27 mouse cellular contexts compared by ENCODE assay signal in the genomic region with DNA sequence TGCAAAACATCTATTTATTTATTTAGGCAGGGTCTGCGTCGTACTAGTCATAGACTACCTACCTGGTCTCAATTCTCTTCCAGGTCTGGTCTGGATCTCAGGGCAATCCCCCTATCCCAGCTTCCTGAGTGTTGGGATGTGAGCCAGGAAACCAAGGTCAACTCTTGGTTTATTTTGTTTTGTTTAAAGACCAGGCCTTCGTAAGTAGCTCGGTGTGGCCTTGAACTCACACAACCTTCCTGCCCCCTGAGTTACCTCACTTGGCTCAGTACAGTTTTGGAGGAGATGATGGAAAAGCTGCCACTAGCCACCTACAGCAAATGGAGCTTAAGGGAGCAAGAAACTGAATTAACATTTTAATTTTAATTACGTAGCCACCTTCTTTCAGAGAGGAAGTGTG. TPM values are rescaled to one million over a fixed set of nuclear protein-coding genes. Genes with fewer than 3 reads are reported as not detected.
A peak's percentile ranks its signal among the peaks of the same experiment; 100 is the strongest.
DNase-seq lines count a peak whose midpoint lies in the region; ATAC-seq and TF ChIP-seq lines count a peak whose summit lies in the region.
"Had no signal": no experiment of that assay in that cellular context is flagged by ENCODE, and none has a peak within 500 bp of the region (broad histone marks: within the 10 kb centered on the region; RNA-seq: fewer than 3 reads in every experiment).

No protein-coding gene starts in this region.

- no peak for TF ChIP-seq CTCF in kidney, adult 2 months (conservative IDR thresholded peaks at IDR 0.05; ENCODE audit: insufficient read depth, insufficient read length, low read depth, low read length)

- H3K4me2 ChIP-seq in liver, embryonic 16.5 days (ENCODE audit: low read depth, low read length), result no peak overlapping the region
- no peak overlapping the region for H3K4me2 ChIP-seq in liver, embryonic 12.5 days
- H3K4me2 ChIP-seq: embryonic facial prominence, embryonic 13.5 days; embryonic facial prominence, embryonic 15.5 days; forebrain, embryonic 12.5 days had no signal

- H3K4me3 ChIP-seq in kidney, adult 2 months (ENCODE audit: insufficient read depth, low read depth, low read length), result no peak overlapping the region
- no peak overlapping the region for H3K4me3 ChIP-seq in liver, embryonic 16.5 days (ENCODE audit: low read depth, low read length)
- H3K4me3 ChIP-seq in liver, embryonic 12.5 days, result no peak overlapping the region
- H3K4me3 ChIP-seq: embryonic facial prominence, embryonic 13.5 days; embryonic facial prominence, embryonic 15.5 days; erythroblast, embryonic 14.5 days; forebrain, embryonic 10.5 days; forebrain, embryonic 12.5 days had no signal

- no peak for TF ChIP-seq POLR2A in kidney, adult 2 months (IDR thresholded peaks at IDR 0.05; ENCODE audit: low read depth, low read length)

- WGBS in kidney, adult 2 months, result 46% methylated on average over 5 of the region's 5 CpGs
- 68% methylated on average over 5 of the region's 5 CpGs for WGBS in liver, embryonic 16.5 days (ENCODE audit: insufficient replicate concordance)
- WGBS in liver, embryonic 12.5 days (ENCODE audit: insufficient replicate concordance), result 81% methylated on average over 5 of the region's 5 CpGs

- no peak overlapping the region for H3K9ac ChIP-seq in liver, embryonic 16.5 days (ENCODE audit: low read depth, low read length)
- H3K9ac ChIP-seq in liver, embryonic 12.5 days, result no peak overlapping the region
- H3K9ac ChIP-seq: embryonic facial prominence, embryonic 13.5 days; embryonic facial prominence, embryonic 15.5 days; forebrain, embryonic 12.5 days had no signal

- peak overlapping the region; percentile 30; the same call in 1 of the 2 replicates for H3K27ac ChIP-seq in kidney, adult 2 months (ENCODE audit: insufficient read depth, low read depth, low read length)
- H3K27ac ChIP-seq in liver, embryonic 16.5 days (ENCODE audit: low read length), result no peak overlapping the region
- no peak overlapping the region for H3K27ac ChIP-seq in liver, embryonic 12.5 days
- H3K27ac ChIP-seq: embryonic facial prominence, embryonic 13.5 days; embryonic facial prominence, embryonic 15.5 days; forebrain, embryonic 10.5 days; forebrain, embryonic 12.5 days had no signal

- ATAC-seq in liver, embryonic 16.5 days (ENCODE audit: low read depth), result peak; percentile 35; the same call in 1 of the 2 replicates
- ATAC-seq in liver, embryonic 12.5 days, result no peak
- ATAC-seq: forebrain, embryonic 14.5 days; forebrain, embryonic 16.5 days; Patski had no signal

- no peaks in the 10 kb centered on the region; the same call in 1 of the 2 replicates for H3K9me3 ChIP-seq in liver, embryonic 16.5 days (replicated peaks; ENCODE audit: control insufficient read depth, low read length)
- H3K9me3 ChIP-seq in liver, embryonic 12.5 days (replicated peaks), result peaks cover 13% of the 10 kb centered on the region

- no peaks in the 10 kb centered on the region for H3K27me3 ChIP-seq in kidney, adult 2 months (replicated peaks; ENCODE audit: control insufficient read depth, insufficient read depth, low read length)
- H3K27me3 ChIP-seq in liver, embryonic 16.5 days (ENCODE audit: control insufficient read depth, insufficient read depth, low read depth, low read length), result no peaks in the 10 kb centered on the region
- H3K27me3 ChIP-seq in liver, embryonic 12.5 days (replicated peaks), result no peaks in the 10 kb centered on the region
- H3K27me3 ChIP-seq: embryonic facial prominence, embryonic 13.5 days; embryonic facial prominence, embryonic 15.5 days; forebrain, embryonic 12.5 days; Patski had no signal

- peaks cover 33% of the 10 kb centered on the region for H3K36me3 ChIP-seq in kidney, adult 2 months (ENCODE audit: control insufficient read depth, insufficient read depth, low read length)
- H3K36me3 ChIP-seq in liver, embryonic 16.5 days (ENCODE audit: control insufficient read depth, insufficient read depth), result peaks cover 12% of the 10 kb centered on the region
- peaks cover 17% of the 10 kb centered on the region for H3K36me3 ChIP-seq in liver, embryonic 12.5 days
- H3K36me3 ChIP-seq: G1E had no signal

- H3K4me1 ChIP-seq in kidney, adult 2 months (ENCODE audit: control insufficient read depth, insufficient read depth, low read length), result peaks cover 4% of the 10 kb centered on the region; the same call in 1 of the 2 replicates
- H3K4me1 ChIP-seq in liver, embryonic 16.5 days (ENCODE audit: control insufficient read depth, low read depth, low read length), result peaks cover 2% of the 10 kb centered on the region; the same call in 1 of the 2 replicates
- peaks cover 22% of the 10 kb centered on the region for H3K4me1 ChIP-seq in liver, embryonic 12.5 days
- H3K4me1 ChIP-seq: embryonic facial prominence, embryonic 13.5 days; embryonic facial prominence, embryonic 15.5 days; forebrain, embryonic 10.5 days; forebrain, embryonic 12.5 days had no signal

- DNase-seq in kidney, adult 2 months, result no peak
- no peak for DNase-seq in kidney, postnatal 4 days
- DNase-seq in ES-CJ7 (ENCODE audit: low read depth, low spot score) (peak; percentile 19), R1 (ENCODE audit: low read depth, low spot score) (peak; percentile 29)
- no peak for DNase-seq in left cerebral cortex, adult 18-20 months (ENCODE audit: low spot score in 2 of 2)
- DNase-seq: adrenal gland, adult 2 months; adrenal gland, postnatal 14 days; cerebellum, adult 11 months; cerebellum, adult 18-20 months; cerebellum, adult 8-10 months; cerebellum, adult 9-11 months; cerebellum, postnatal 14 days; cerebellum, postnatal 36 days; embryo, embryonic 11 days had no signal

RNA-seq across cellular contexts. Expression of gene 9130230L23Rik, which starts 24.1 kb away (rescaled TPM):
- 0.22 and 0.26 TPM in 2 replicates for polyA plus RNA-seq in kidney, adult 2 months (2012; rRNA removed)
- 0.24 TPM in 1 of 2 replicates, not detected in the other for polyA plus RNA-seq in liver, embryonic 16.5 days (2015; fragmentation: Nextera tagmentation; extraction: Ambion mirVana)
- 0.18 TPM in 1 of 2 replicates, not detected in the other for polyA plus RNA-seq in liver, embryonic 12.5 days (2016; fragmentation: Nextera tagmentation; extraction: Ambion mirVana)
- not detected for total RNA-seq in left cerebral cortex, adult 18-20 months (2021)
- polyA plus RNA-seq: C2C12; embryonic facial prominence, embryonic 11.5 days; embryonic facial prominence, embryonic 13.5 days; erythroblast, embryonic 14.5 days; forebrain, embryonic 10.5 days; forebrain, embryonic 14.5 days; forebrain, embryonic 16.5 days; G1E; Patski had no signal

Comparison
In these comparisons a context has a peak if more than half of its experiments do, and no peak if none do; other contexts are left out.
1. DNase-seq: peak in ES-CJ7 (single experiment) and R1 (single experiment); none in kidney, adult 2 months (single experiment), kidney, postnatal 4 days (0 of 2) and left cerebral cortex, adult 18-20 months (0 of 2).